Mouse (Mus musculus): ENCODE measurements at regions not wholly inside any gene's neighbourhood (a gene's known extent, or its start where the extent isn't known, plus 50 kb on each side); places are given as distances from the start of the nearest gene placed in this dataset.
"Not testable (repeated sequence)": the region's sequence is repeated elsewhere in the genome, so short reads cannot be mapped to it uniquely, and the experiment has no call there.

DNA sequence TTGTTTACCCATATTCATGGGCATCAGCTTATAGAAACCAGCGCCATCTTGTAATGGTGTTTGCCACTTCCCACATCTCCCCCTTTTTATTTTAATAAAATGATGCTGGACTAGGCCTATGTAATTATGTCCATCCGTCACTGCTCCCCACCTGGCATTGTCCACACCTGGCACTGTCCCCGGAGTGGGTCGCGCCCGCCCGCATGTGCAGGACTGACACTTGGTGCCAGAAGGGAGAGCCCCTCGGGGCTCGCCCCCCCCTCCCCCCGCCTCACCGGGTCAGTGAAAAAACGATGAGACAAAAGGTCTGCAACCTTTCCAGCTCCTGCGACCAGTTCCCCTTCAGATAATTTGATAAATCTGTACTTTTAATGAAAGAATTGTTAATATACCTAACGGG, 450.8 kb upstream of the Epha6 start:
- DNase-seq (ENCODE audit: low spot score) = not testable (repeated sequence)

DNA sequence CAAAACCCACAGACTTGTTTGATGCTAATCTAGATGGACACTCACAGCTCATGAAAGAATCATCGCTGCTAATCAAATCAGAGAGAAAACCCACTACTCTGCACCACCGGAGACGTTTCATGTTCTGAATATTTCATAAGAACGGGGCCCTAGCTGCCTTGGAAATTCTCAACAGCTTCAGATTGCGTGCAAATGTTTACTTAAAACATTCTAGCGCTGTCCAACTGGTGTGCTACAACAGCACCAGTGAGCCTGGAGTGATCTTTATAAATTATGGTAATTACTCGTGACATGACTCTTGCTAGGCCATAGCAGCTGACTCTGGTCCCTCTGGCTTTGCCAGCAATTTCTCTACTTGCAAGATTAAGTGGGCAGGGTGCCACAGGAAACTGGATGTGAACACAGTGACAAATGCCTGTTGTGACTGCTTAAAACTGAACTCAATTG, 435.8 kb upstream of the Epha6 start:
- peak; percentile 83 for DNase-seq (ENCODE audit: low spot score)
